Mouse (Mus musculus) thymus, postnatal 4 days (tissue): Measurements from ENCODE around the gene Itsn1.

Source experiments
- DNase-seq: peaks from one replicate; pipeline ENCODE4 v3.0.0; 2021

Itsn1 gene

GRCm38 (mm10) chr16:91822325-91822724, 93.2 kb downstream of the Itsn1 start:
- DNase-seq: no peak

DNA sequence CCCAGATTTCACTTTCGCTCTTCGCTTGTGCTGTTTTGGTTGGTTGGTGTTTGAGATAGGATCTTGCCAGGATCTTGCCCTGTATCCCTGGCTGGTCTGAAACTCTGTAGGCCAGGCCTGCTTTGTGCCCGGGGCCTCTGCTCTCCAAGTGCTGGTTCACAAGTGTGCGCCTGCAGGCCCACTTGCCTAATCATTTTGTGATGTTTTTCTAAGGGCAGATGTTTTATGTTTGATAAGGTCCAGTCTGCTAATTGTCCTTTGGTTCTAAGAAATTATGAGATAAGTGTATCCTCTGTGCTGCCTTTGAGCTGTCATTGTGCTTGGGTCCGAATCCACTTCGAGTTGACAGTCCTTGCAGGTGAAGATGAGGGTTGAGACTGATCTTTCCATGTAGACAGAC, 93.7 kb downstream of the Itsn1 start:
- DNase-seq: no peak

DNA sequence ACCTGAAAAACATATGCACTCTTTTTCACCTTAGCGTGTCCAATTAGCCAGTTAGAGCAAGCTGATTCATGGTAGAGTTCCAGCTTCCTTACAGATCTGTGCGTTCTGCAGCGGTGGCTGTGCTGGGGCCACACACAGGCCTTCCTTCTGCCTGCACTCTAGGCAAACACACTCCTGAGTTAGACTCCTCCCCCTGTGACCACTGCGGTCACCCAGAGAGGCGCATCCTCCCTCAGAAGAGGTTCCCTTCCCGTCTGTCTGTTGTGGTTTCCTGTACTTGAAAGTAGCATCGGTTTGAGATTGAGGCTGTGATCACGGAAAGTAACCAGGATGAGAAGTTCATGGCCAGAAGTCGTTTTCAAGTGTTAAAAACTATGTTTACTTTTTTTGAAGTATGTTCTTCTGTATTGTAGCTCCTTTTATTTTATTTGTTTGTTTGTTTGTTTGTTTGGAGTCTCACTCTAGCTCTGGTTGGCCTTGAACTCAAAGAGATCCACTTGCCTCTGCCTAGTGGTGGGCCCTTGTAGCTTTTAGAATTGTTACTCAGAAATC, 96.8 kb downstream of the Itsn1 start:
- DNase-seq: peak; percentile 72

- DNase-seq: no peak
Observed at GRCm38 (mm10) chr16:91826893-91827292, 97.8 kb downstream of the Itsn1 start.

GRCm38 (mm10) chr16:91827456-91827855, 98.4 kb downstream of the Itsn1 start:
- no peak for DNase-seq

- no peak for DNase-seq
Observed at GRCm38 (mm10) chr16:91828160-91828559, 99.1 kb downstream of the Itsn1 start.

- no peak for DNase-seq
Observed at GRCm38 (mm10) chr16:91828603-91829002, 99.5 kb downstream of the Itsn1 start.

GRCm38 (mm10) chr16:91829121-91829520, 100.0 kb downstream of the Itsn1 start:
- no peak for DNase-seq

- no peak for DNase-seq
Observed at GRCm38 (mm10) chr16:91830260-91830659, 101.2 kb downstream of the Itsn1 start.

GRCm38 (mm10) chr16:91833121-91833520, 104.0 kb downstream of the Itsn1 start:
- no peak for DNase-seq

DNA sequence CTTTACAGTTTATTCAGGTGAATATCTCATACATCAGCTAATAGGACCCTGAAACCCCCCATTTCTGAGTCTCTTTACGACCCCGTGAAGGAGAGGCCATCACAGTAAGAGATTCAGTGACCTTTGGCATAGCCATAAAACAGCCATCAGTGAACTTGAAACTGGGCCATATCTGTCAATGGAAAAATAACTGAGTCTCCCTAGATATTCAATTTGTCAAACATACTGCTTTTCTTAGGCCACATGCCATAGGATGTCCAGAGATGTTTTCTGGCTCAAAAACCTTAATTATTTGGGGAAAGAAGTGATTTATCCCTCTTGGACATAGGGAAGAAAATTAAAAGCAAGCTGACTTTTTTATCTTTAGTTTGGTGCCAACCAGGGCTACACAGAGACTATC, 104.5 kb downstream of the Itsn1 start:
- DNase-seq: no peak

DNA sequence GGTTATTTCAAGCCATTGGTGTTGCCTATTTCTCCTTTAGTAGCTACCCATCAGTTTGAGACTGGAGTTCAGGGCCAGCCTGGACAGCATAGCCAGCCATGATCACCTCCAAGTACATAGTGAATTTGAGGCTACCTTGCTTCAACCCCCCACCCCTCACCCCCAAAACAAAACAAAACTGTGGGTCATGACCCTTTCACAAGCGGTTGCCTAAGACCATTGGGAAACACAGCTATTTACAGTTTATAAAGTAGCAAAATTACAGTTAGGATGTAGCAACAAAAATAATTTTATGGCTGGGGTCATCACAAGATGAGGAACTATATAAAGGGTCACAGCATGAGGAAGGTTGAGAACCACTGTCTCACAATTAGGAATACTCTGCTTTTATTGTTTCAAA, 104.9 kb downstream of the Itsn1 start:
- no peak for DNase-seq

- no peak for DNase-seq
Observed at GRCm38 (mm10) chr16:91835790-91836189, 106.7 kb downstream of the Itsn1 start.

GRCm38 (mm10) chr16:91836592-91837557, 107.8 kb downstream of the Itsn1 start:
- no peak for DNase-seq

DNA sequence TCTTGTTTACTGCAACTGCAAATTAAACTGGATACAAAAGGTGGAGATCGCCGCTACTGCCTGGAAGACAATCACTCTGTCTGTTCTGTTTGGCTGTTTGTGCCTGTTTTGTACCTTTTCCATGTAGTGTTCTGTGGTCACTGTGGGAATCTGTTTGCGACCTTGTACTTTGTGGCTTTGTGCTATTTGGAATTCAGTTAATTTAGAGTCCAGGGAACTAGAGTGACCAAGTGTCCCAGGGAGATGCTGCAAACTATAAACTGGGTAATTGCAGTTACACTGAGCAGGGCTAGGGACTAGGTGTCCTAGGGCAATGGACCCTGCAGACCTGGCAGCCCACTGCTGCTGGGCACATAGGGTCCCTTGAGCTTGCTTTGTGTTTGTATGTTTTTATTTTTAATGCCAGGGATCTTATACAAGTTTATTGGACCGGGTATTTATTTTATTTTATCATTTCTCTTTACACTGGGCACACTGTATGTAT, 108.5 kb downstream of the Itsn1 start:
- DNase-seq: no peak

DNA sequence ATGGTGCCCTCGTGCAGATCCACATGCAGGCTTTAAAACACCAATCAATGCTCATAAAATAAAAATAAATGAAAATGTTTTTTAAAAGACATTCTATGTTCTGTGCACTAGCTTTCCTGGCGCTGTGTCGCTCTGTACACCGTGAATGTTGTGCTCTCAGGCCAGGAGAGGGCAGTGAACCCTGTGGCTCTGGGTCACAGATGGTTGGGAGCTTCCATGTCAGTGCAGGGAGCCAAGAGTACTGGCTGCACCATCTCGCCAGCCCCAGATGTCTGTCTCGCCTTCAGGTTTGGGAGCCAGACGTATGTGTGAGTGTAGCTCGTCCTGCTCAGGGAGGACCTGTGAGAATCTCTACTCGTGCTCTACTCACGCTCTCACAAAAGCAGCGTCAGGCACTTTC, 109.7 kb downstream of the Itsn1 start:
- DNase-seq: no peak

DNA sequence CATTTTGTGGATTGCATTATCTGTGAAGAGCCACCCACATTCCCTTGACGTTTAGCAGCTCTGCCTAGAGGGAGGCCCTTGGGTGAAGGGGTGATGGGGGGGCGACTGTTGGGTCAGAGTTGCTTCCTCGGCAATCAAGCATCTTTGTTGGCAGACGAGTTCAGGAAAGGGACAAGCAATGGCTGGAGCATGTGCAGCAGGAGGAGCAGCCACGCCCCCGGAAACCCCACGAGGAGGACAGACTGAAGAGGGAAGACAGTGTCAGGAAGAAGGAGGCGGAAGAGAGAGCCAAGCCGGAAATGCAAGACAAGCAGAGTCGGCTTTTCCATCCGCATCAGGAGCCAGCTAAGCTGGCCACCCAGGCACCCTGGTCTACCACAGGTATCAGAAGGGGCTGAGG, 110.4 kb downstream of the Itsn1 start:
- no peak for DNase-seq

GRCm38 (mm10) chr16:91841026-91841630, 112.0 kb downstream of the Itsn1 start:
- no peak for DNase-seq

- DNase-seq: no peak
Observed at GRCm38 (mm10) chr16:91846089-91846741, 117.1 kb downstream of the Itsn1 start.

DNA sequence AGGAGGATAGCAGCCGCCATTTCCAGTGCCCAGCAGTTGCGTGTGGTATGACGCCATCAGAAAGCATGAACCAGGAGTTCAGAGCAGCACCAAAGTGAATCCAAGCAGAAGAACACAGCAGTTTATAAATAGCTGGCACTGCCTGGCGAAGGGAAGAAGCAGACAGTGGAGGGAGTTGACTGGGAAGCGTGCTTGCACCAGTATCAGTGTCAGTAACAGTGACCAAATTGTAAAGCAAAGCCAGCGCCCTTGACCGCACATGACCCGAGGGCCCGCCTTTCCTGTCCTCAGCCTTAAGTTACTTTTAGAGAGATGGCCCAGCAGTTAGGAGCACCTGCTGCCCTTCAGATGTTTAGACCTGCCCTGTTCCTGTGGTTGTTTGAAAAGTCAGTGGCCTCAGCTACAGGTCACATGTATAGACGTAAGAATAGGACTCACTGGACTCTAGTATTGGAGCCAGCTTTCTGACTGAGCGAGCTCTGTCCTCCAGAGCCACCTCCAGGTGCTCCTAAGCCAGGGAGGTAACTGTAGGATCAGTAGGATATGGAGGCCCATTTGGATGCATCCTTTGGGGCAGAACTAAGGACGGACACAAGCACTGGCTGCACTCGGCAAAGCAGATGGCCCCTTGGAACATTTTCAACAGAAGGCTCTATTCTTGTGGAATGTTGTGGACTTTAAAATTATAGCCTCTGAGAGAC, 118.6 kb downstream of the Itsn1 start:
- DNase-seq: no peak

DNA sequence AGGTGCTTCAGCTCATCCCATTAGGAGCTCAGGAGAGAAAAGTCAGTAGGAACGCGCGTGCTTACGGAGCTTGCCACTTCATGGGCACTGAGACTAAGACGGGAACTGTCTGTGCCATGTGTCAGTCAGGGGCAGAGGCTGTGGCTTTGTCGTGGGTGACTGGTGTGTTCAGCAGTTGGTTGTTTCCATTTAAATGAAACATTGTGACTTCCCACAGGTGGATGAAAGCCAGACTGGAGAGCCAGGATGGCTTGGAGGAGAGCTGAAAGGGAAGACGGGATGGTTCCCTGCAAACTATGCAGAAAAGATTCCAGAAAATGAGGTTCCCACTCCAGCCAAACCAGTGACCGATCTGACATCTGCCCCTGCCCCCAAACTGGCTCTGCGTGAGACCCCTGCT, 119.4 kb downstream of the Itsn1 start:
- DNase-seq: no peak

DNA sequence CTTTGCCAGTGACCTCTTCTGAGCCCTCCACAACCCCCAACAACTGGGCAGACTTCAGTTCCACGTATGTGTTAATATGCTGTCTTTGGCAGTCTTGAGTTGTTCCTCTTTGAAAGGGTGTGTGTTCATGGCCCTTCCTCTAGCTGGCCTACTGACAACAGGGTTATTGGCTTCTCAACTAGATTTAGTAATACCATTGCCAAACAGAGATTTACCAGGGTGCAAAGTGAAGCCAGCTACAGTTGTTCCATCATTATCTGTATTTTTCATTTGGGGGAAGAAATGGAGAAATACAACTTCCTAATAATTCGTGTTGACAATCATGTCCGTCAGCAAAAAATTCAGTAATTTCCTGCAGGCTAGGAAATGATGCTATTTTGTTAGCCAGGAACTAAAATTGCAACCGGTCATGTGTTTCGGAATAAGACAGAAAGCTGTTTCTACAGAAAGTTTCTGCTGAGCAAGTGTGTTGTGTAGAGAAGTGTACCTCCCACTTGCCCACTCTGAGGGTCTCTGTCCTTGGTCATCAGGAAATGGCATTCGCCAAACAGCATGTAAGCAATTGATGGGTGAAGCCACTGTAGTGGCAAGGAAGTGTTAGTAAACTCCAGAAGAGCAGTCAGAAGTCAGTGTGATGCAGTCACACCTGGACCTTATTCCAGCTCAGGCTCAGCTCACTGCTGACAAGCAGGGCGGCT, 120.0 kb downstream of the Itsn1 start:
- DNase-seq: no peak
